In genomic region chr2:151941269-151941668, GRCm38 (mm10) we compare ENCODE assay signal across 10 mouse cellular contexts. TPM values are rescaled to one million over a fixed set of nuclear protein-coding genes. Genes with fewer than 3 reads are reported as not detected.
A peak's percentile ranks its signal among the peaks of the same experiment; 100 is the strongest.
DNase-seq lines count a peak whose midpoint lies in the region; ATAC-seq and TF ChIP-seq lines count a peak whose summit lies in the region.
"Had no signal": no experiment of that assay in that cellular context is flagged by ENCODE, and none has a peak within 500 bp of the region (broad histone marks: within the 10 kb centered on the region; RNA-seq: fewer than 3 reads in every experiment).

No protein-coding gene starts in this region.

- H3K27me3 ChIP-seq in forebrain, postnatal 0 days (ENCODE audit: insufficient read depth, low read length): no peaks in the 10 kb centered on the region
- no peaks in the 10 kb centered on the region for H3K27me3 ChIP-seq in forebrain, embryonic 16.5 days (replicated peaks; ENCODE audit: control insufficient read depth, insufficient read depth, low read length)
- H3K27me3 ChIP-seq: midbrain, embryonic 12.5 days had no signal

- no peak overlapping the region for H3K4me3 ChIP-seq in forebrain, postnatal 0 days (ENCODE audit: low read depth, low read length)
- H3K4me3 ChIP-seq in forebrain, embryonic 16.5 days (replicated peaks; ENCODE audit: low read length): no peak overlapping the region
- H3K4me3 ChIP-seq: heart, embryonic 15.5 days; midbrain, embryonic 12.5 days had no signal

- H3K4me2 ChIP-seq in forebrain, postnatal 0 days (ENCODE audit: low read depth): no peak overlapping the region
- H3K4me2 ChIP-seq in forebrain, embryonic 16.5 days (ENCODE audit: low read length): no peak overlapping the region
- H3K4me2 ChIP-seq: heart, embryonic 15.5 days; midbrain, embryonic 12.5 days had no signal

- no peaks in the 10 kb centered on the region for H3K4me1 ChIP-seq in forebrain, postnatal 0 days (ENCODE audit: insufficient read depth)
- H3K4me1 ChIP-seq in forebrain, embryonic 16.5 days (replicated peaks; ENCODE audit: control insufficient read depth, insufficient read depth, low read length): peaks cover 3% of the 10 kb centered on the region; the same call in 1 of the 2 replicates

- peak; percentile 58 for TF ChIP-seq CTCF in forebrain, postnatal 0 days (IDR thresholded peaks at IDR 0.05; ENCODE audit: low read depth)

- no peak for DNase-seq in forebrain, postnatal 0 days
- DNase-seq in B cell, adult 2 months: peak; percentile 15 to 18
- peak; percentile 54 for DNase-seq in adrenal gland, postnatal 25 days
- peak; percentile 51 to 74 for DNase-seq in kidney, postnatal 36 days
- DNase-seq in thymus, postnatal 36 days: peak; percentile 24 to 34
- no peak for DNase-seq in left cerebral cortex, postnatal 36 days (ENCODE audit: low spot score in 2 of 2)
- DNase-seq in frontal cortex, postnatal 36 days (ENCODE audit: low spot score in 2 of 2): no peak

- H3K27ac ChIP-seq in forebrain, postnatal 0 days (ENCODE audit: low read depth, low read length): no peak overlapping the region
- no peak overlapping the region for H3K27ac ChIP-seq in forebrain, embryonic 16.5 days (ENCODE audit: low read length)
- H3K27ac ChIP-seq: heart, embryonic 15.5 days; midbrain, embryonic 12.5 days had no signal

- ATAC-seq in forebrain, postnatal 0 days: peak; percentile 47; the same call in 1 of the 2 replicates
- no peak for ATAC-seq in forebrain, embryonic 16.5 days

- H3K9ac ChIP-seq in forebrain, postnatal 0 days: no peak overlapping the region
- no peak overlapping the region for H3K9ac ChIP-seq in forebrain, embryonic 16.5 days (replicated peaks; ENCODE audit: low read depth, low read length)
- H3K9ac ChIP-seq: heart, embryonic 15.5 days; midbrain, embryonic 12.5 days had no signal

- intact Hi-C loops in left cerebral cortex, postnatal 36 days (cut with DNase I): loop anchor here (5.0 kb wide), 1 partner anchor 51 kb away; no protein-coding TSS in a partner anchor

- WGBS in forebrain, postnatal 0 days: 34% methylated on average over 2 of the region's 2 CpGs
- 35% methylated on average over 2 of the region's 2 CpGs for WGBS in forebrain, embryonic 16.5 days

- H3K36me3 ChIP-seq in forebrain, postnatal 0 days (ENCODE audit: insufficient read depth): no peaks in the 10 kb centered on the region
- H3K36me3 ChIP-seq in forebrain, embryonic 16.5 days (ENCODE audit: control insufficient read depth, insufficient read depth): no peaks in the 10 kb centered on the region
- H3K36me3 ChIP-seq: heart, embryonic 15.5 days; midbrain, embryonic 12.5 days had no signal

- H3K9me3 ChIP-seq in forebrain, postnatal 0 days (ENCODE audit: low read length): no peaks in the 10 kb centered on the region
- no peaks in the 10 kb centered on the region for H3K9me3 ChIP-seq in forebrain, embryonic 16.5 days (ENCODE audit: control insufficient read depth, low read length)
- H3K9me3 ChIP-seq: heart, embryonic 15.5 days; midbrain, embryonic 12.5 days had no signal

RNA-seq across cellular contexts. Expression of gene Angpt4, which starts 30.3 kb away (rescaled TPM):
- 0.08 and 0.43 TPM in 2 replicates for total RNA-seq in forebrain, postnatal 0 days (2014; rRNA removed)
- 0.06 and 0.19 TPM in 2 replicates for polyA plus RNA-seq in forebrain, postnatal 0 days (2015; fragmentation: Nextera tagmentation; extraction: Ambion mirVana)
- 0.10 and 0.14 TPM in 2 replicates for polyA plus RNA-seq in forebrain, embryonic 16.5 days (2015; fragmentation: Nextera tagmentation; extraction: Ambion mirVana)
- not detected in 2 replicates for total RNA-seq in adrenal gland, postnatal 25 days (2021)
- total RNA-seq in left cerebral cortex, postnatal 36 days (2021): under 1 TPM in 1 of 2 experiments, not detected in 1; 0.16 TPM

RNA-seq across cellular contexts. Expression of gene Fam110a, which starts 38.8 kb away (rescaled TPM):
- 17.2 and 24.3 TPM in 2 replicates for total RNA-seq in forebrain, postnatal 0 days (2014; rRNA removed)
- 41.2 and 47.7 TPM in 2 replicates for polyA plus RNA-seq in forebrain, postnatal 0 days (2015; fragmentation: Nextera tagmentation; extraction: Ambion mirVana)
- polyA plus RNA-seq in forebrain, embryonic 16.5 days (2015; fragmentation: Nextera tagmentation; extraction: Ambion mirVana): 66.5 and 69.2 TPM in 2 replicates
- 8.8 and 12.7 TPM in 2 replicates for total RNA-seq in adrenal gland, postnatal 25 days (2021)
- total RNA-seq in left cerebral cortex, postnatal 36 days (2021): 1 to 10 TPM; 7.5 to 8.9 TPM

RNA-seq across cellular contexts. Expression of gene Slc52a3, which starts 55.0 kb away (rescaled TPM):
- total RNA-seq in forebrain, postnatal 0 days (2014; rRNA removed): 0.92 and 2.2 TPM in 2 replicates
- 2.0 TPM in 2 replicates for polyA plus RNA-seq in forebrain, postnatal 0 days (2015; fragmentation: Nextera tagmentation; extraction: Ambion mirVana)
- 1.5 and 1.9 TPM in 2 replicates for polyA plus RNA-seq in forebrain, embryonic 16.5 days (2015; fragmentation: Nextera tagmentation; extraction: Ambion mirVana)
- 2.3 and 2.6 TPM in 2 replicates for total RNA-seq in adrenal gland, postnatal 25 days (2021)
- total RNA-seq in left cerebral cortex, postnatal 36 days (2021): 1 to 10 TPM; 2.2 to 3.2 TPM

Comparison
In these comparisons a context has a peak if more than half of its experiments do, and no peak if none do; other contexts are left out.
1. DNase-seq: peak in B cell, adult 2 months (2 of 2), adrenal gland, postnatal 25 days (single experiment), kidney, postnatal 36 days (2 of 2) and thymus, postnatal 36 days (2 of 2); none in forebrain, postnatal 0 days (single experiment), left cerebral cortex, postnatal 36 days (0 of 2) and frontal cortex, postnatal 36 days (0 of 2).